Mouse (Mus musculus) heart, adult 2 months (tissue): ENCODE measurements around the gene Prpsap1. TPM values are rescaled to one million over a fixed set of nuclear protein-coding genes. Genes with fewer than 3 reads are reported as not detected.
A peak's percentile ranks its signal among the peaks of the same experiment; 100 is the strongest.

ENCODE experiments used
- DNase-seq, 2 experiments: peaks; one replicate each; pipeline ENCODE4 v3.0.0; 2021
- H3K27ac ChIP-seq: fragments of 200-600 bp; 2 replicates; pipeline ENCODE4 v1.8.1; 2022
- H3K27me3 ChIP-seq: fragments of 200-500 bp; 2 replicates; pipeline ENCODE4 v1.6.1; 2012; ENCODE audit warnings: mild to moderate bottlenecking, low read length, inconsistent platforms, mixed read lengths; ENCODE audit not compliant: control insufficient read depth, insufficient read depth
- H3K36me3 ChIP-seq: fragments of 200-500 bp; 2 replicates; pipeline ENCODE4 v1.6.1; 2012; ENCODE audit warnings: low read length, inconsistent platforms; ENCODE audit not compliant: control insufficient read depth, insufficient read depth
- H3K4me1 ChIP-seq: fragments of 200-500 bp; 2 replicates; pipeline ENCODE4 v1.6.1; 2011; ENCODE audit warnings: low read length; ENCODE audit not compliant: control insufficient read depth, insufficient read depth
- H3K4me3 ChIP-seq: fragments of 200-600 bp; 2 replicates; pipeline ENCODE4 v1.8.1; 2022
- H3K79me2 ChIP-seq: fragments of 200-500 bp; replicated peaks from 2 replicates; pipeline ENCODE4 v1.6.1; 2012; ENCODE audit warnings: mild to moderate bottlenecking, inconsistent platforms, low read length, moderate library complexity, mixed read lengths; ENCODE audit not compliant: control insufficient read depth, insufficient read depth
- H3K9ac ChIP-seq: fragments of 200-500 bp; 2 replicates; pipeline ENCODE4 v1.6.1; 2012; ENCODE audit warnings: low read depth, mild to moderate bottlenecking, control low read depth, inconsistent platforms, low read length, mixed read lengths
- CTCF ChIP-seq: fragments of 200-600 bp; IDR thresholded peaks from 2 replicates; pipeline ENCODE4 v1.8.1; 2022; ENCODE audit warnings: antibody characterized with exemption, mild to moderate bottlenecking, moderate library complexity
- EP300 ChIP-seq: fragments of 200-500 bp; IDR thresholded peaks from 2 replicates; pipeline ENCODE4 v1.6.1; 2011; ENCODE audit warnings: low read depth, low read length, control low read depth; ENCODE audit not compliant: insufficient read depth
- POLR2A ChIP-seq: fragments of 200-500 bp; IDR thresholded peaks from 2 replicates; pipeline ENCODE4 v1.6.1; 2011; ENCODE audit warnings: mild to moderate bottlenecking, low read depth, low read length, control low read depth; ENCODE audit not compliant: insufficient read depth
- WGBS: fragments of 180-500 bp; shearing (Covaris S2); methylation state at CpG from one replicate; pipeline ENCODE4 v1.1.7; 2018; 5-methylcytosine and 5-hydroxymethylcytosine counted together
- intact Hi-C: fragments of 180-260 bp; cut with DNase I; formaldehyde crosslinking; loops from one replicate; pipeline ENCODE4 v1.15.1; 2025
- polyA plus RNA-seq: library from polyadenylated mRNA; depleted of rRNA; stranded (reverse); fragments of >200 nt; gene quantifications from 2 replicates; pipeline ENCODE4 v1.2.3, GENCODE M21; 2012
- total RNA-seq, 2 experiments: library from RNA; stranded (reverse); gene quantifications; 2 replicates each; pipeline ENCODE4 v1.2.3; 2021

The Prpsap1 gene
- total and polyA plus RNA-seq, 3 experiments = 28.9 to 37.3 (median 30.0) TPM

- Histone ChIP-seq H3K36me3 (peaks cover 6% of the 10 kb centered on the region; the same call in 1 of the 2 replicates), H3K4me1 (peaks cover 21% of the 10 kb centered on the region), H3K27me3 (no peaks in the 10 kb centered on the region), H3K79me2 (no peaks in the 10 kb centered on the region; the same call in 1 of the 2 replicates), H3K9ac (no peak overlapping the region), H3K4me3 (no peak overlapping the region), H3K27ac (no peak overlapping the region)
- DNase-seq = no peak
- TF ChIP-seq POLR2A = no peak; the same call in 1 of the 2 replicates
- TF ChIP-seq CTCF = no peak
- no peak for TF ChIP-seq EP300
- 78% methylated on average over 19 of the region's 19 CpGs for WGBS
- intact Hi-C loops = loop anchor here (5.0 kb wide), 1 partner anchor 42 kb away; no protein-coding TSS in a partner anchor
These were observed 54.4 kb downstream of the Prpsap1 start for GRCm38 (mm10) chr11:116439269-116440240.

DNA sequence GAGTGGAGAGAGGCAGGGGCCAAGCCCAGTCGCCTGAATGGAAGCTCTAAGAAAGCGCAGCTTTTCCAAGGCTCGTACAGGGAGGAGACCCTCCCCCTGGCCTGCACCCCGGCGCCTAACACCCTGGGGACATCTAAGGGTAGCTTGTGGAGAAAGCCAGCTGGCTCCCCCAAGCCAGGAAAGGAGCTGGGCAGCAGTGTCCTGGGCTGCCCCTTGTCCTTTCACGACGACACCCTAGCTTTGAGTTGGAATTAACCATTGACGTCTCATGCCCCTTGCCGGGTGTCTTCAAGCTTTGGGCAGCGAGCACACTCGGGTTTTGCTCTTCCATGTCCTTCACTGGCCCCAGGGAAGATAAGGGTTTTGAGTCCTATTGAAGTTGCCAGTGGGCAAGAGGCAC, 56.5 kb downstream of the Prpsap1 start:
- Histone ChIP-seq H3K4me1 (peaks cover 21% of the 10 kb centered on the region), H3K27ac (peak overlapping the region; percentile 81), H3K79me2 (no peaks in the 10 kb centered on the region; the same call in 1 of the 2 replicates), H3K4me3 (no peak overlapping the region; the same call in 1 of the 2 replicates), H3K27me3 (no peaks in the 10 kb centered on the region), H3K36me3 (peaks cover 6% of the 10 kb centered on the region; the same call in 1 of the 2 replicates), H3K9ac (no peak overlapping the region)
- no peak for DNase-seq
- intact Hi-C loops = no loop called here
- TF ChIP-seq CTCF = no peak
- TF ChIP-seq POLR2A = no peak
- TF ChIP-seq EP300 = no peak
- WGBS = 41% methylated on average over 11 of the region's 11 CpGs

DNA sequence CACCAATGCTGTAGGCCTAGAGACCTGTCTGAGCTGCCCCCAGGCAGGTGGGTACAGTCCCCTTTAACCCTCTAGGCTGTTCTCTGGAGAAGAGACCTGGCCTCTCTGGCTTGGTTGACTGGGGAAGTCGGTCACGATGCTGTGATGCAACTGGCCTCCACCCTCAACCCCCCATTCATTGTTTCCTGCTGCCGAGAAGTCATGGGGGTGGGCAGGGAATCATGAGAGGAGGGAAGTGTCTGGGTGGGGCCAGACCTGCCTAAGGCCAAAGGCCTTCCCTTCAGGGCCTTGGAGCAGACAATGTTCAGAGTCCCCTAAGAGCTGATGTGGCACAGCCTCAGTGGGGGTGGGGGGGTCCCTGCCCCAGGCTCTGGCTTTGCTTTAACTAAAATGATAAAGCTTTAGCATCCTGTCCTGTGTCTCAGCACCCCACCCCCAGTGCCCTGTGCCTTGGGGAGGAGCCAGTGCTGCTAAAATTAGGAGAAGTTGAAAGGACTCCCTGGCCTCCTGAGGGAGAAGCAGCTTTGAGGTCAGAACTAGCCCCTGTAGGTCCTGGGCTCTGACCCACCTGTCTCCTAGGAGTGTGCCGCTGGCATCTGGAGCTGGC, 57.2 kb downstream of the Prpsap1 start:
- intact Hi-C loops = no loop called here
- 11% methylated on average over 4 of the region's 4 CpGs for WGBS
- Histone ChIP-seq H3K4me1 (peaks cover 21% of the 10 kb centered on the region), H3K27me3 (no peaks in the 10 kb centered on the region), H3K79me2 (no peaks in the 10 kb centered on the region; the same call in 1 of the 2 replicates), H3K36me3 (peaks cover 6% of the 10 kb centered on the region; the same call in 1 of the 2 replicates), H3K9ac (peak overlapping the region; percentile 2; the same call in 1 of the 2 replicates), H3K27ac (peak overlapping the region; percentile 81), H3K4me3 (peak overlapping the region; percentile 5; the same call in 1 of the 2 replicates)
- TF ChIP-seq EP300 = peak; percentile 76; the same call in 1 of the 2 replicates
- TF ChIP-seq POLR2A = no peak
- DNase-seq = peak; percentile 64 to 75

GRCm38 (mm10) chr11:116435992-116436724, 57.8 kb downstream of the Prpsap1 start:
- H3K79me2 ChIP-seq = no peaks in the 10 kb centered on the region; the same call in 1 of the 2 replicates
- no peak overlapping the region for H3K4me3 ChIP-seq
- TF ChIP-seq POLR2A = 0 out of 2 replicates have a peak, but pooled peaks have one; percentile 4
- TF ChIP-seq CTCF = no peak
- peak overlapping the region; percentile 9; the same call in 1 of the 2 replicates for H3K9ac ChIP-seq
- WGBS = 19% methylated on average over 5 of the region's 5 CpGs
- DNase-seq = no peak
- H3K4me1 ChIP-seq = peaks cover 21% of the 10 kb centered on the region
- no peaks in the 10 kb centered on the region for H3K27me3 ChIP-seq
- H3K36me3 ChIP-seq = peaks cover 6% of the 10 kb centered on the region; the same call in 1 of the 2 replicates
- intact Hi-C loops = loop anchor here (2.0 kb wide), 1 partner anchor 23 kb away; the partner anchor contains the start of gene Rnf157
- H3K27ac ChIP-seq = peak overlapping the region; percentile 81
